Mouse (Mus musculus) embryonic fibroblast, embryonic 13.5 days (primary cell): Measurements from ENCODE around the gene Guca1b.

ENCODE experiments used
- CTCF ChIP-seq: IDR thresholded peaks from 2 replicates; pipeline ENCODE4 v1.5.1; 2011; ENCODE audit warnings: mild to moderate bottlenecking, control low read depth, low read length, moderate library complexity, borderline replicate concordance; ENCODE audit not compliant: insufficient read depth
- POLR2A ChIP-seq: IDR thresholded peaks from 2 replicates; pipeline ENCODE4 v1.6.1; 2011; ENCODE audit warnings: low read depth, mild to moderate bottlenecking, control low read depth, low read length, moderate library complexity

DNA sequence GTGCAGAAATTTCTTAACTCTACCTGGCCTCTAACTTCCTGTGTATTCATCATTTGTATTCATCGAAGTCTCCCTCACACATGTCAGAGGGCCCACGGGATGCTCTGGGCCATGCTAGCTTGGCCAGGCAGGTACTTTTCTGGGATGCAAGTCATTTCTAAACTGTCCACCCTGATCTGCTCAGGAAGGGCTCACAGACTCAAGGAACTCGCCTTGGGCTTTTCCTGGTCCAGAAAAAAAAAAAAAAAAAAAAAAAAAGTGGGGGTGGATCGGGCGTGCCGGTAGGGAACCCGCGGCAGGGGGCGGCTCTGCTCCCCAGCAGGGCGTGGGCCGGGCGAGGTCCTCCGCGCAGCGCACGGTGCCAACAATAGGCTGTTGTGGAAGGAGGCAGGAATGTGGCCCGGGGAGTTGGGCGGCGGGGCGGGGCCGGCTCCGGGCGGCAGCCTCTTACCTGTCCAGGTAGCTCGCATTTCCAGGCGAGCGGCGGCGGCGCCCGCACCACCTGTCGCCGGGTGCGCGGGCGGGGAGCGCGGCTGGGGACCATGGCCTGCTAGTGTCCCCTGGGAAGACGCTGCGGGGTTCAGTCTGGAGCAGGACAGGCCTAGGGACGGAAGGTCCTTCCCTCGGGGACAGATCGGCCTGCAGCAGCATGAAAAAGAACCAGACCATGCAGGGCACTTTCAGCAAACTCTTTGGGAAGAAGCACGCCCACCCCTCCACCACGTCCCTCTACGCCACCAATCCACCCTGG lies 51.1 kb downstream of the Guca1b start, which contains the start of gene AI661453:
- TF ChIP-seq POLR2A: no peak
- TF ChIP-seq CTCF: no peak
